Mouse (Mus musculus): ENCODE results near the gene Agbl3.

GRCm38 (mm10) chr6:34896168-34896780 lies 116.0 kb downstream of the Agbl3 start:
- no peak for TF ChIP-seq POLR2A (IDR thresholded peaks at IDR 0.05; ENCODE audit: control insufficient read depth, extremely low read depth, insufficient read depth, low read length, poor library complexity)
- no peak for TF ChIP-seq CTCF (IDR thresholded peaks at IDR 0.05; ENCODE audit: borderline replicate concordance, control insufficient read depth, extremely low read depth, insufficient read depth, low read length, poor library complexity)

All from thymus, adult 2 months (tissue).